Mouse (Mus musculus): ENCODE measurements around the gene Ahdc1. TPM values are rescaled to one million over a fixed set of nuclear protein-coding genes. Genes with fewer than 3 reads are reported as not detected.

Ahdc1 gene
- 9.0 and 9.7 TPM in 2 replicates for polyA plus RNA-seq (2016; fragmentation: Nextera tagmentation; extraction: Ambion mirVana)

DNA sequence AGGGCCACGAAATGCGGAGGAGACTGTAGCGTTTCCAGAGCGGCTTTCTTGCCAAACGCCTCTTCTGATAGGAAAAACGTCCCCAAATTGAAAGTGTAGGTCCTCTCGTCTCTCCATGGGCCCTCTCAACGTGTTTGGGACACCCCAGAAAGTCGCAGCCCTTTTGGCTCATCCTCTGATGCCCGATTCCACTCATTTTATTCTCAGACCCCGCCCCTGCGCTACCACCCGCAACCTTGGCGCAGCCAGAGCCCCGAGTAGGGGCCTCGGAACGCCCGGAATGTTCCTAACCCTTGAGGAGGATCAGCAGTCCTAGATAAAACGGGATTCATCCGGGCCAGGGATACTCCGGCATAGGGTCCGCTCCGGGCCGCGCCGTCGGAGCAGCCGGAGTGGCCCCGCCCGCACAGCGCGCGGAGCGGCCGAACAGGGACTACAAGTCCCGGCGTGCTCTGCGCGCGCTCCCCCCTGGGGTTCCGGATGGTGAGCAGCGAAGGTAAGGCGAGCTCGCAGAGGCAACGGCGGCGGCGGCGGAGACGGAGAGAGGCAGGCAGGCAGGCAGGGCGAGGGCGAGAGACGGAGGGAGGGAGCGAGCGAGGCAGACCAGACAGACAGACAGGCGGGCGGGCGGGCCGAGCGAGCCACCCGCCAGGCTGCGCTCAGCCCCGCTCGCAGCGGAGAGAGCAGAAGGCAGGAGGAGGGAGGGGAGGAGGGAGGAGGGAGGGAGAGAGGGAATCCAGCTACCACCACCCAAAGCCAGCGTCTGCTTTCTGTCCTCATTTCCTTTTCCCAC lies at the start of gene Ahdc1:
Ahdc1 (plus strand) TSS at position 233 of the 793 bp plus-strand sequence.
- Histone ChIP-seq H3K27ac (peak within 1 kb of the TSS; percentile 99), H3K9me3 (no peaks in the 10 kb centered on the region), H3K4me3 (peak within 1 kb of the TSS; percentile 97), H3K36me3 (no peaks in the 10 kb centered on the region), H3K4me1 (replicated peaks) (peaks cover 85% of the 10 kb centered on the region), H3K27me3 (ENCODE audit: insufficient read depth, poor library complexity, severe bottlenecking) (peaks cover 19% of the 10 kb centered on the region)
- under 1% methylated on average over 66 of the region's 66 CpGs for WGBS
- peak; percentile 94 for DNase-seq (ENCODE audit: low spot score)

DNA sequence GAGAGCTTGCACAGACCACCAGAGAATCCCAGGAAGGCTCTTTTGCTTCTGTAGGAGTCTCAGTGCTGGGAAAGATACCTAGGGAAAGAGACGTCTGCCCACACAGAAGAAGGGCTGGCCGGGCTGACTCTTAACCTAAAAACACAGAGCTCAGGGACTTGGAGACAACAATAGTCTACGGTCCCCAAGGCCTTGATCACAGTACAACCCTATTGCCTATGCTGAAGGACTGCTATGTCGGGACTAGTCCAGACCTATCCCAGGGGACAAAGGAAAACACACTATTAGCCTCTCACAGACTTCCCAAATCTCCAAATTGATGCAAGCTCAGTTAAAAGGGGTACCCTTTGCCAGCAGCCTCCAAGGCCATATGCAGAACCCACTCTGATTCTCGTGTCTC lies 49.2 kb upstream of the Ahdc1 start:
- DNase-seq (ENCODE audit: low spot score) = no peak
- Histone ChIP-seq H3K9me3 (no peaks in the 10 kb centered on the region), H3K4me1 (replicated peaks) (peaks cover 55% of the 10 kb centered on the region)

DNA sequence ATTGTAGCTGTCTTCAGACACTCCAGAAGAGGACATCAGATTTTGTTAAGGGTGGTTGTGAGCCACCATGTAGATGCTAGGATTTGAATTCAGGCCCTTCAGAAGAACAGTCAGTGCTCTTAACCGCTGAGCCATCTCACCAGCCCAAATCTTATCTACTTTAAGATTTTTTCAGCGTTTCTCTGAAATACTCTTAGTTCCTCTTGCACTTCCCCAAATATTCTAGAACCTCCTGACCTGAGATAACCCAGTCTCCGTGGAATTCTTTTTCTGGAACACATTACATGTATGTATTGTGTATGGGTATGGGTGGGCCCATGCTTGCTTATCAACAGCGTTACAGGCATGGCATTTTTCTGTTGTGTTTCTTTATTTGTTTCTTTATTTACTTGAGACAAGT lies 48.4 kb upstream of the Ahdc1 start:
- H3K27ac ChIP-seq = no peak overlapping the region
- no peak for DNase-seq (ENCODE audit: low spot score)
- peaks cover 55% of the 10 kb centered on the region for H3K4me1 ChIP-seq (replicated peaks)
- no peaks in the 10 kb centered on the region; the same call in 1 of the 2 replicates for H3K27me3 ChIP-seq (ENCODE audit: insufficient read depth, poor library complexity, severe bottlenecking)
- H3K36me3 ChIP-seq = no peaks in the 10 kb centered on the region
- no peaks in the 10 kb centered on the region for H3K9me3 ChIP-seq
- 93% methylated on average over 4 of the region's 4 CpGs for WGBS
- no peak overlapping the region for H3K4me3 ChIP-seq

More for the DNA sequence above, 49.2 kb upstream of the Ahdc1 start:
- Histone ChIP-seq H3K27ac (peak overlapping the region; percentile 92), H3K27me3 (ENCODE audit: insufficient read depth, poor library complexity, severe bottlenecking) (no peaks in the 10 kb centered on the region; the same call in 1 of the 2 replicates), H3K36me3 (no peaks in the 10 kb centered on the region), H3K4me3 (no peak overlapping the region)
- 75% methylated on average over 5 of the region's 5 CpGs for WGBS

DNA sequence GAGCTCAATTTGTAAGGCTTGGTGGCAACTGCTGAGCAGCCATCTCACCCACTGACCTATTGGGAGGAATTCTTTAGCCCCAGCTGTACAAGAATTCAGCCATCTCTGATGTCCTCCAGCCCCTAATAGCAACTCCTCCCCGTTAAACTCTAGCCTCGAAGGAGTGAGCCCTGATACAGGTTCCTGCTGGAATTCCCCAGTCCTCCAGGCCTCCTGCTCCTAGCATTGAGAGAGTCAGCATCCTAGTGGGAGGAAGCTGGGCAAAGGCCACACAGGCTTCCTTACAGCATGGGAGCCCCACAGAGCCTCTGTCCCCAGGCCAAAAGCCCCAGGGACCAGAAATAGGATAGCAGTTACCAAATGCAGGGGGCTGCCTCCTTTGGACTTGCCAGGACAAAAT lies 47.6 kb upstream of the Ahdc1 start:
- Histone ChIP-seq H3K36me3 (no peaks in the 10 kb centered on the region), H3K27me3 (ENCODE audit: insufficient read depth, poor library complexity, severe bottlenecking) (no peaks in the 10 kb centered on the region; the same call in 1 of the 2 replicates), H3K27ac (peak overlapping the region; percentile 81), H3K9me3 (no peaks in the 10 kb centered on the region), H3K4me3 (no peak overlapping the region), H3K4me1 (replicated peaks) (peaks cover 58% of the 10 kb centered on the region)
- 27% methylated on average over 2 of the region's 2 CpGs for WGBS
- DNase-seq (ENCODE audit: low spot score) = no peak

DNA sequence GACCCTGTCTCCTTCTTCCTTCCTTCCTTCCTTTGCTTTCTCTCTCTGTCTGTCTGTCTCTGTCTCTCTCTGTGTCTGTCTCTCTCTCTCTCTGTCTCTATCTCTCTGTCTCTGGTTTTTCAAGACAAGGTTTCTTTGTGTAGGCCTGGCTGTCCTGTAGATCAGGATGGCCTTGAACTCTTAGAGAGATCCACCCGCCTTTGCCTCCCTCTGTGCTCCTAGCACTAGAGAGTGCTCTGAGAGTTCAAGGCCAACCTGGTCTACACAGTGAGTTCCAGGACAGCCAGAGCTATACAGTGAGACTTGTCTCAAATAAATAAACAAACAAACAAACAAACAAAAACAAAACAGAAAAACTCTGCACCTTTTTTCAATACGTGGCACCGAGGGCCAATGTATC lies 47.0 kb upstream of the Ahdc1 start:
- Histone ChIP-seq H3K9me3 (no peaks in the 10 kb centered on the region), H3K4me1 (replicated peaks) (peaks cover 53% of the 10 kb centered on the region), H3K36me3 (no peaks in the 10 kb centered on the region), H3K27ac (peak overlapping the region; percentile 81), H3K4me3 (no peak overlapping the region), H3K27me3 (ENCODE audit: insufficient read depth, poor library complexity, severe bottlenecking) (no peaks in the 10 kb centered on the region; the same call in 1 of the 2 replicates)
- WGBS = 30% methylated on average over 3 of the region's 3 CpGs
- DNase-seq (ENCODE audit: low spot score) = no peak

DNA sequence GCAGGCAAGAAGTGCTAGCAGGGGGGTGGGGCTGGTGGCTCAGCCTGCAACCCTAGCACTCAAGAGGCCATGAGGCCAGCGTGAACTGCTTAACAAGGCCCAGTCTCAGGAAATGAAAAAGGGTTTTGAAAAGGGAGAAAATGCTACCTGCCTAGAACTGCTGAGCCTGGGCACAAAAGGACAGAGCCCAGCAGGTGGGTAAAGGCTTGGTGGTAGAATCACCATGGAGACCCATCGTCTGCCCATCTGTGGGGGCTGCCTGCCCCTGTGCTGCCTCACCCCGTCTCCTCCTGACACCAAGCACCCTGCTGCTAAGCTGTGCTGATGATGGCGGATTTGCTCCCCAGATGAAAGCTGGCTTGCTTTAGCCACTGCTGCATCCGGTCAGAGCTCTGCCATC lies 46.6 kb upstream of the Ahdc1 start:
- WGBS = 20% methylated on average over 5 of the region's 5 CpGs
- H3K27ac ChIP-seq = peak overlapping the region; percentile 81

DNA sequence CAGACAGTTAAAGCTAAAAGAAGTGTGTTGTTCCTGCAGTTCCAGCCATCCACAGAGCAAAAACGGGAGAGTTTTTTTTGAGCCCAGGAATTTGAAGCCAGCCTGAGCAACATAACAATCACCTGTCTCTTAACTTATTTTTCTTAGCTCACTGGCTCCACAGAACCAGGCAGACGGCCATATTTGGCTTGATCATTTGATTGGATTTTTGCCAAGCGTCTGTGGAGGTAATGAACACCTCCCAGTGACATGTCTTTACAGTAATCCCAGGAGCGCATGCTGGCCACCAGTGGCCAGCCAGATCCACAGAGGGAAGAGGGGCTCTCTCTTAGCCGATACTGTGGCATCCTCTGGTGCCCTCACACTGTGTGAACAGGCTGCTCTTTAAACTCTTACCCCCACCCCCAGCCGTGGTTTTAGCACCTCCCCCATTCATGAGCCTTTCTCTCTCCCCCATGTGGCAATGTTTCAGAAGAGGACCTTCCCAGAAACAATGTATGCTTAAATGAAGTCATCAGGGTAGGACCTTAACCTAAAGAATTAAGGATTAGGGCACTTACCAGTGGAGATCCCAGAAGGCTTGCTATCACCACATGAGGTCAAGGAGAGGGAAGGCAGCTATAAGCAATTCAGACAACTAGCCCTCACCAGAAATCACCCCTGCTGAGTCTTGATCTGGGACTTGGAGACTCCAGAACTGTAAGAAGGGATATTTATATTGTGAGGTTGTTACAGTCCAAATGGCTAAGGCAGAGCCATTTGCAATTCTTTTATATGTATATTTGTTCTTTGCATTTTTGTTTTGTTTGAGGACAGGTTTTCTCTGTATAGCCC lies 42.7 kb upstream of the Ahdc1 start:
- Histone ChIP-seq H3K4me3 (no peak overlapping the region), H3K27ac (no peak overlapping the region), H3K4me1 (replicated peaks) (peaks cover 40% of the 10 kb centered on the region), H3K36me3 (no peaks in the 10 kb centered on the region), H3K27me3 (ENCODE audit: insufficient read depth, poor library complexity, severe bottlenecking) (peaks cover 21% of the 10 kb centered on the region), H3K9me3 (no peaks in the 10 kb centered on the region)
- 48% methylated on average over 6 of the region's 6 CpGs for WGBS
- DNase-seq (ENCODE audit: low spot score) = no peak

More for the DNA sequence above, 46.6 kb upstream of the Ahdc1 start:
- no peaks in the 10 kb centered on the region; the same call in 1 of the 2 replicates for H3K27me3 ChIP-seq (ENCODE audit: insufficient read depth, poor library complexity, severe bottlenecking)
- peaks cover 49% of the 10 kb centered on the region for H3K4me1 ChIP-seq (replicated peaks)
- no peaks in the 10 kb centered on the region for H3K9me3 ChIP-seq
- no peaks in the 10 kb centered on the region for H3K36me3 ChIP-seq
- H3K4me3 ChIP-seq = no peak overlapping the region
- no peak for DNase-seq (ENCODE audit: low spot score)

DNA sequence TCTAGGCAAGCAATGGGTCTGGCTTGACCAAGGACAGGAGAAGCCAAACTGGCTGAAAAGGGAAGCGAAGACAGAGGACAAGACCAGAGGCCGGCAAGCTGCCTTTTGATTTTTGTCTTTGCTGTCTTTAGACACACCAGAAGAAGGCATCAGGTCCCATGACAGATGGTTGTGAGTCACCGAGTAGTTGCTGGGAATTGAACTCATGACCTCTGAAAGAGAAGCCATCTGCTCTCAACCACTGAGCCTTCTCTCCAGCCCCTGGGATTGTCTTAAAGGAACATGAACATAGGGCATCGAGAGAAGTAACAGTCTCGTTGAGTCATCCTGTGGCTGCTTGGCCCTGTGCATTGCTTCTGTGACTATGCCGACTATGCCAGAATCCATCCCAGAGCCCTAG lies 39.5 kb upstream of the Ahdc1 start:
- Histone ChIP-seq H3K4me1 (replicated peaks) (peaks cover 51% of the 10 kb centered on the region), H3K36me3 (no peaks in the 10 kb centered on the region), H3K9me3 (no peaks in the 10 kb centered on the region), H3K27ac (0 out of 2 replicates have a peak overlapping the region, but pooled peaks have one; percentile 67), H3K27me3 (ENCODE audit: insufficient read depth, poor library complexity, severe bottlenecking) (peaks cover 54% of the 10 kb centered on the region), H3K4me3 (no peak overlapping the region)
- 75% methylated on average over 6 of the region's 6 CpGs for WGBS
- DNase-seq (ENCODE audit: low spot score) = no peak

DNA sequence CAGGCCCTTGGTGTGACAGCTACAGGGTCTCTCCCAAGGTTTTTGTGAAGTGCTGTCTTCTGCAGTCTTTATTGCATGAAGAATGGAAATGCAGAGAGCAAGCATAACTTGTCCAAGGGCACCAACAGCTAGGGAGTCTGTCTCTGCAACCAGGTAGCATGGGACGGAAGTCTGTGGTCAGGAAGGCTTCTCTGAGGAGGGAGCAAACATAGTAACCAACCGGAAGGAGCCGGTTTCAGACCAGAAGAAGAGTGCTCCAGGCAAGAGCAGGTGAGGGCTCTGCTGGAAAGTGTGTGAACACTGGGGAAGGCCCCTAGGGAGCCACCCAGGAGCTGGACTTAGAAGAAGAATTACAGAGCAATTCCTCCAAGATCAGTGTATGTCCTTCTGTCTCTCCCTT lies 39.0 kb upstream of the Ahdc1 start:
- H3K36me3 ChIP-seq = no peaks in the 10 kb centered on the region
- H3K27ac ChIP-seq = 0 out of 2 replicates have a peak overlapping the region, but pooled peaks have one; percentile 2
- 74% methylated on average over 3 of the region's 3 CpGs for WGBS
- H3K27me3 ChIP-seq (ENCODE audit: insufficient read depth, poor library complexity, severe bottlenecking) = peaks cover 59% of the 10 kb centered on the region
- no peaks in the 10 kb centered on the region for H3K9me3 ChIP-seq
- peaks cover 56% of the 10 kb centered on the region for H3K4me1 ChIP-seq (replicated peaks)
- H3K4me3 ChIP-seq = no peak overlapping the region
- DNase-seq (ENCODE audit: low spot score) = no peak

DNA sequence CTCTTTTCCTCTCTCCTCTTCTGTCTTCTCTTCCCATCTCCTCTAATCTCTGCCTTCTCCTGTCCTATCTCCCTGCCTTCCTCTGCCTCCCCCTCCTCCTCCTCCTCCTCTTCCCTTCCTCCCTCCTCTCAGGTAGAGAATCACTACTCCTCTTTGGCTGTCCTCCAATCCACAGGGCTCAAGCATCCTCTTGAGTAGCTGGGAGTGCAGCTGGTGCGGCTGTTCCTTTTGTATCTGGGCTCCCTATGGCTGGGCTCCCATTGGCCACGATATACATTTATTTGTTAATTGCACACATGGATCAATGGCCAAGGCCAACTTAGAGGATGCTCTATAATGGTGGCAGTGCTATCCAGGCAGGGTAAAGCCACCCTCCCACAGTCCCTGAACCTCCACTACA lies 38.5 kb upstream of the Ahdc1 start:
- Histone ChIP-seq H3K36me3 (no peaks in the 10 kb centered on the region), H3K4me1 (replicated peaks) (peaks cover 60% of the 10 kb centered on the region), H3K27me3 (ENCODE audit: insufficient read depth, poor library complexity, severe bottlenecking) (peaks cover 63% of the 10 kb centered on the region), H3K4me3 (no peak overlapping the region), H3K27ac (no peak overlapping the region), H3K9me3 (no peaks in the 10 kb centered on the region)
- 35% methylated on average over 2 of the region's 2 CpGs for WGBS
- DNase-seq (ENCODE audit: low spot score) = no peak

DNA sequence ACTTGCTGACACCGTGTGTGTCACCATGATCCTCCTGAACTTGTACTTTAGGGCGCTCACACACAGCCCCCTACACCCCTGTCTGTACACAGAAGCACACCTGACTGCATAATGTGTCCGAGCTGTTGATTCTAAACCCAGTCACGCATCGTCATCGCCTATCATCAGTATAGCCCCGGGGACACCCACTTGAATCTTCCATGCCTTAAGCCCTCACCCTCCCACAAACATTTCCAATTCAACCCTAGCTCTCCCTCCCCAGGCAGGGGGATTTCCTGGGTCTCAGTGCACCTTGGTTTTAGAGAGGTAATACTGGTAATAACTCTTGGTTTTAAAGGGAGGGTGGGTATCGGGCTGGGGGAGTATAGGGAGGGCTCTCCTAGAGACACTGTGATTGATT lies 37.9 kb upstream of the Ahdc1 start:
- peaks cover 59% of the 10 kb centered on the region for H3K4me1 ChIP-seq (replicated peaks)
- 37% methylated on average over 8 of the region's 8 CpGs for WGBS
- no peak overlapping the region for H3K4me3 ChIP-seq
- no peaks in the 10 kb centered on the region for H3K9me3 ChIP-seq
- no peak for DNase-seq (ENCODE audit: low spot score)
- peaks cover 67% of the 10 kb centered on the region for H3K27me3 ChIP-seq (ENCODE audit: insufficient read depth, poor library complexity, severe bottlenecking)
- H3K36me3 ChIP-seq = no peaks in the 10 kb centered on the region
- no peak overlapping the region for H3K27ac ChIP-seq

DNA sequence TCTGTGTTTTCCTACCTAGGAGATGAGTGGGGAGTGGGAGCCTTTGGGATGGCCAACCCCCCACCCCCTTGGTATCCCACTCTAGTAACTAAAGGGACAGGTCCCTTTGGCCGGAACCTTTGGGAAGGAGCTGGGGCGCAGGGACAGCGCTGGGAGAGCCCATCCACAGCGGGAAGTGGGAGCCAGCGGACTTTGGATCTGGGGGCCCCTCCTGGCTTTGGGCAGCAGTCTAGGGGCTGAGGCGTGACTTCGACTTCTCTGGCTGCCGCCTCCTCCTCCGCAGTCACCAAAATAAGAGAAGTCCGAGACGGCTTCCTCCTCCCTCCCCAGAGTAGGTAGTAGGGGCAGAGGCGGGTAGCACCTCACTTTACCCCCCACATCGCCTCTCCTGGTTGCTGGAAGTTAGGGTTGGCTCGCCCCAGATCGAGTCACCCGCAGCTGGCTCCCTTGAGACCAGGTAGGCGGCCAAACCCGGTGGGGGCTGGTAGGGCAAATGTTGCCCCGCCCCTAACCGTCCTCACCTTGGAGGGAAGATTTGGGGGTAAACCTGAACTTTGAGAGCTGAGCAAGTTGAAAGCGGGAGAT lies 37.2 kb upstream of the Ahdc1 start, which contains the start of gene Fgr:
Fgr (plus strand) TSS at position 282 of the 585 bp plus-strand sequence.
- Histone ChIP-seq H3K9me3 (no peaks in the 10 kb centered on the region), H3K27me3 (ENCODE audit: insufficient read depth, poor library complexity, severe bottlenecking) (peaks cover 67% of the 10 kb centered on the region), H3K36me3 (no peaks in the 10 kb centered on the region), H3K4me3 (peak within 1 kb of the TSS; percentile 47), H3K4me1 (replicated peaks) (peaks cover 55% of the 10 kb centered on the region), H3K27ac (peak within 1 kb of the TSS; percentile 76)
- no peak for DNase-seq (ENCODE audit: low spot score)
- WGBS = 4% methylated on average over 21 of the region's 21 CpGs
